Mouse (Mus musculus) erythroblast, embryonic 14.5 days (primary cell): Measurements from ENCODE around the gene Trpv2.

Experiments used
- GATA1 ChIP-seq: IDR thresholded peaks from 2 replicates; pipeline ENCODE4 v1.6.1; 2012; ENCODE audit warnings: low read length, inconsistent platforms, mixed read lengths
- TAL1 ChIP-seq: IDR thresholded peaks from 3 replicates; pipeline ENCODE4 v1.6.1; 2012; ENCODE audit warnings: low read length, inconsistent platforms, mixed read lengths

GRCm38 (mm10) chr11:62606299-62607169, 32.2 kb downstream of the Trpv2 start:
- TF ChIP-seq TAL1 (no peak), GATA1 (no peak)
